Mouse (Mus musculus): ENCODE data around the gene Cyp4f39.

DNA sequence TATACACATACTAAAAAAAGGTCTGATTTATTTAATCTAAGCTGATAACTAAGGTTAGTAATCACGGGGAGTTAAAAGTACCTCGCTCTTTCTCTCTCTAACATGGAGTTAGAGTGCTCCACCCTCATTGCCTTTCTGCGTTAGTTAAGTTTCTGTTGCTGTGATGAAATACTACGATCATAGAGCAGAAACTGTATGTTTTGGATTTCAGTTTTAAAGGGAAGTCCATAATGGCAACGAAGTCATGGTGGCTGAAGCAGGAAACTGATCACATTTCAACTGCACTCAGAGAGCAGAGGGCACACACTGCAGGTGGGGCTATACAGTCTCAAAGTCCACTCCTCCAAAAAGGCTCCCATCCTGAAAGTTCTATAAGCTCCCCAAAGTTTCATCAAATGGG is 70.3 kb downstream of the Cyp4f39 start:
- TF ChIP-seq GATA1 (IDR thresholded peaks at IDR 0.05; ENCODE audit: low read length) (no peak), TAL1 (IDR thresholded peaks at IDR 0.05; ENCODE audit: low read length) (no peak)
